Mouse (Mus musculus): ENCODE measurements around the gene Ccdc3. TPM values are rescaled to one million over a fixed set of nuclear protein-coding genes. Genes with fewer than 3 reads are reported as not detected.

Gene Ccdc3
- polyA plus RNA-seq, 1 experiment from 2014 or later, result 11.0 TPM

- Histone ChIP-seq H3K4me2 (ENCODE audit: low read length) (no peak overlapping the region), H3K9me3 (ENCODE audit: control insufficient read depth, low read length) (no peaks in the 10 kb centered on the region), H3K27me3 (replicated peaks; ENCODE audit: control insufficient read depth, insufficient read depth, low read length) (no peaks in the 10 kb centered on the region), H3K9ac (ENCODE audit: low read length) (no peak overlapping the region), H3K4me1 (replicated peaks; ENCODE audit: control insufficient read depth, insufficient read depth, low read length) (no peaks in the 10 kb centered on the region), H3K36me3 (ENCODE audit: control insufficient read depth, insufficient read depth, low read length) (no peaks in the 10 kb centered on the region), H3K4me3 (ENCODE audit: low read depth, low read length) (no peak overlapping the region), H3K27ac (ENCODE audit: low read depth) (no peak overlapping the region)
- 71% methylated on average over 3 of the region's 3 CpGs for WGBS
- no peak for ATAC-seq (replicated peaks; ENCODE audit: low FRiP score, low TSS enrichment, low read depth)
- no peak for DNase-seq (ENCODE audit: low spot score)
Observed at GRCm38 (mm10) chr2:5185631-5186030, 48.1 kb downstream of the Ccdc3 start.

DNA sequence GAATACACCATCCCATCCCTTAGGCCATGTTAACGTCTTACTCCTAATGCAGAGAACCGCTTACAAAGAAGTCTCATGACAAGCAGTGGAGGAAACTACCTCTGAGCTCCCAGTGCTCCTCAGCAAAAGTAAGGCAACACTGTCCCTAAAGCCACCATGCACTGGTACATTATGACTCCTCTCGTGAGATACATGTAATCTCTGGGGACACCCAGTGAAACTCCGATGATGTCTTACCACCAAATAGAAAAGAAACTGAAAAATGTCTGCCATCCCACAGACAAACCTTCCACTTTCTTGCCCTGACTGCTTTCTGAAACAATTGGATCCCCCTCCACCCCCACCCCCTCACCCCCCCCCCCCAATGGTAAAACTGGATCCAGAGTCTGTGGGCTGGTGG lies 54.6 kb downstream of the Ccdc3 start:
- Histone ChIP-seq H3K4me1 (replicated peaks; ENCODE audit: control insufficient read depth, insufficient read depth, low read length) (no peaks in the 10 kb centered on the region), H3K27me3 (replicated peaks; ENCODE audit: control insufficient read depth, insufficient read depth, low read length) (no peaks in the 10 kb centered on the region), H3K27ac (ENCODE audit: low read depth) (no peak overlapping the region), H3K4me3 (ENCODE audit: low read depth, low read length) (no peak overlapping the region), H3K36me3 (ENCODE audit: control insufficient read depth, insufficient read depth, low read length) (no peaks in the 10 kb centered on the region), H3K9ac (ENCODE audit: low read length) (no peak overlapping the region), H3K9me3 (ENCODE audit: control insufficient read depth, low read length) (no peaks in the 10 kb centered on the region), H3K4me2 (ENCODE audit: low read length) (no peak overlapping the region)
- no peak for DNase-seq (ENCODE audit: low spot score)
- WGBS, result 91% methylated on average over 4 of the region's 4 CpGs
- no peak for ATAC-seq (replicated peaks; ENCODE audit: low FRiP score, low TSS enrichment, low read depth)

DNA sequence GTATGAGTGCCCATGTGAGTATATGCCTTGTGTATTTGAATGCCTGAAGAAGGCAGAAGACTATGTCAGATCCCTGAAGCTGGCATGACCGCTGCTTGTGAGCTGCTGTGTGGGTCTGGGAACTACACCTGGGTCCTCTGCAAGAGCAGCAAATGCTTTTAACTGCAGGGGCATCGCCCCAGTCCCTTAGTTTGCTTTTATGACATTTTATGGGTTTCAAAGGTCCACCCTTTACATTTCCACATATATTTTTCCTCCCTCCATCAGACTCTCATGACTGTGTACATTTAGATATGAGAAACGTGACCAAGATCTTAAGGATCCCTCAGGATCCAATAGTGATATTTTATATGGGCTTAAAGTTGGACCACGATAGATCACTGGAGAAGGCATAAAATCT lies 55.5 kb downstream of the Ccdc3 start:
- no peak overlapping the region for H3K9ac ChIP-seq (ENCODE audit: low read length)
- ATAC-seq (replicated peaks; ENCODE audit: low FRiP score, low TSS enrichment, low read depth), result no peak
- H3K27me3 ChIP-seq (replicated peaks; ENCODE audit: control insufficient read depth, insufficient read depth, low read length), result no peaks in the 10 kb centered on the region
- no peaks in the 10 kb centered on the region for H3K9me3 ChIP-seq (ENCODE audit: control insufficient read depth, low read length)
- H3K4me3 ChIP-seq (ENCODE audit: low read depth, low read length), result no peak overlapping the region
- H3K27ac ChIP-seq (ENCODE audit: low read depth), result no peak overlapping the region
- no peaks in the 10 kb centered on the region for H3K4me1 ChIP-seq (replicated peaks; ENCODE audit: control insufficient read depth, insufficient read depth, low read length)
- WGBS, result 69% methylated on average over 4 of the region's 4 CpGs
- H3K4me2 ChIP-seq (ENCODE audit: low read length), result no peak overlapping the region
- H3K36me3 ChIP-seq (ENCODE audit: control insufficient read depth, insufficient read depth, low read length), result no peaks in the 10 kb centered on the region
- DNase-seq (ENCODE audit: low spot score), result no peak

DNA sequence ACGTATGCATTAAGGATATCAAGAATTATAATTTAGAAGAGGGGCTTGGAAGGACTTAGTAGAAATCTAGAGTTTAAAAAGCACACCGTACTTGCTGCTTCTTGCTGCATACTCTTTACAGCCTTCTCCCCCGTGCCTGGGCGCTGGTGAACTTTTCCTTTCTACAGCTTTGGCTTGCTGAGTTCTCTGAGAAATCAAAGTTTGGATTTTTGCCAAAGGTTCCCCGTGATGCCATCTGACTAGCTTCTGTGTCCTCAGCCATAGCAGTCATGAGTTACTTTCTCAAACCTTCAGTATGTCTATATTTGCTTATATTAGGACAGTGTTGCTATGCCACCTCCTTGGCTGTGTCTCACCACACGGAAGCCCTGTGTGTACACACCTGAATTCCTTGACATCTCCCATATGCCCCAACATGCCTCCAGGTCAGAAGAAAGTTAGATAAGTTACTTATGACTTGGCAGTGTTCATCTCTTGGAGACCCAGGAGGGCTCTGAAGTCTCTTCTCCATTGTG lies 57.2 kb downstream of the Ccdc3 start:
- ATAC-seq (replicated peaks; ENCODE audit: low FRiP score, low TSS enrichment, low read depth), result no peak
- DNase-seq (ENCODE audit: low spot score), result no peak
- Histone ChIP-seq H3K9ac (ENCODE audit: low read length) (no peak overlapping the region), H3K9me3 (ENCODE audit: control insufficient read depth, low read length) (no peaks in the 10 kb centered on the region), H3K36me3 (ENCODE audit: control insufficient read depth, insufficient read depth, low read length) (no peaks in the 10 kb centered on the region), H3K4me1 (replicated peaks; ENCODE audit: control insufficient read depth, insufficient read depth, low read length) (no peaks in the 10 kb centered on the region), H3K27ac (ENCODE audit: low read depth) (no peak overlapping the region), H3K4me2 (ENCODE audit: low read length) (no peak overlapping the region), H3K4me3 (ENCODE audit: low read depth, low read length) (no peak overlapping the region), H3K27me3 (replicated peaks; ENCODE audit: control insufficient read depth, insufficient read depth, low read length) (no peaks in the 10 kb centered on the region)
- WGBS, result 72% methylated on average over 6 of the region's 6 CpGs

DNA sequence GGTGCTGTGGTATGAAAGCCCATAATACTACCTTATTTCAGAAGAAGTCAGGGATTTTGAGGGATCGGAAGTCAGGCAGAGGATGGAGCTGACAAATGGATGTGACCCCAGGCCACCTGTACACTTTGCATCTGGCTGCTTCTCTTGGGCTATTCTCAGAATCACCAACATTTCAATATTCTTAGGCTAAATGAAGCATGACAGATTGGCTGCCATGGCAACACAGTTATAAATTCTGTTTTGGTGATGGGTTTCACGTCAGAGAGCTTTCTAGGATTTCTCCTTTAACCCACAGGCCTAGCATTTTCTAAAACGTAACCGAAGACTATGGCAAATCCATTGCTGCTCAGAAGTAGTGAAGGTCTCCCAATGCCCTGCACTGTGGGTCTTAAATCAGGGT lies 59.9 kb downstream of the Ccdc3 start:
- Histone ChIP-seq H3K4me3 (ENCODE audit: low read depth, low read length) (no peak overlapping the region), H3K36me3 (ENCODE audit: control insufficient read depth, insufficient read depth, low read length) (no peaks in the 10 kb centered on the region), H3K9ac (ENCODE audit: low read length) (no peak overlapping the region), H3K4me1 (replicated peaks; ENCODE audit: control insufficient read depth, insufficient read depth, low read length) (no peaks in the 10 kb centered on the region), H3K4me2 (ENCODE audit: low read length) (no peak overlapping the region), H3K9me3 (ENCODE audit: control insufficient read depth, low read length) (no peaks in the 10 kb centered on the region), H3K27ac (ENCODE audit: low read depth) (no peak overlapping the region), H3K27me3 (replicated peaks; ENCODE audit: control insufficient read depth, insufficient read depth, low read length) (no peaks in the 10 kb centered on the region)
- ATAC-seq (replicated peaks; ENCODE audit: low FRiP score, low TSS enrichment, low read depth) (no peak), DNase-seq (ENCODE audit: low spot score) (no peak)
- 86% methylated on average over 4 of the region's 4 CpGs for WGBS

- Histone ChIP-seq H3K9ac (ENCODE audit: low read length) (no peak overlapping the region), H3K36me3 (ENCODE audit: control insufficient read depth, insufficient read depth, low read length) (no peaks in the 10 kb centered on the region), H3K27ac (ENCODE audit: low read depth) (no peak overlapping the region), H3K4me3 (ENCODE audit: low read depth, low read length) (no peak overlapping the region), H3K9me3 (ENCODE audit: control insufficient read depth, low read length) (no peaks in the 10 kb centered on the region), H3K4me2 (ENCODE audit: low read length) (no peak overlapping the region), H3K27me3 (replicated peaks; ENCODE audit: control insufficient read depth, insufficient read depth, low read length) (no peaks in the 10 kb centered on the region), H3K4me1 (replicated peaks; ENCODE audit: control insufficient read depth, insufficient read depth, low read length) (no peaks in the 10 kb centered on the region)
- ATAC-seq (replicated peaks; ENCODE audit: low FRiP score, low TSS enrichment, low read depth) (no peak), DNase-seq (ENCODE audit: low spot score) (no peak)
- 87% methylated on average over 17 of the region's 17 CpGs for WGBS
Observed at GRCm38 (mm10) chr2:5199289-5199688, 61.7 kb downstream of the Ccdc3 start.

DNA sequence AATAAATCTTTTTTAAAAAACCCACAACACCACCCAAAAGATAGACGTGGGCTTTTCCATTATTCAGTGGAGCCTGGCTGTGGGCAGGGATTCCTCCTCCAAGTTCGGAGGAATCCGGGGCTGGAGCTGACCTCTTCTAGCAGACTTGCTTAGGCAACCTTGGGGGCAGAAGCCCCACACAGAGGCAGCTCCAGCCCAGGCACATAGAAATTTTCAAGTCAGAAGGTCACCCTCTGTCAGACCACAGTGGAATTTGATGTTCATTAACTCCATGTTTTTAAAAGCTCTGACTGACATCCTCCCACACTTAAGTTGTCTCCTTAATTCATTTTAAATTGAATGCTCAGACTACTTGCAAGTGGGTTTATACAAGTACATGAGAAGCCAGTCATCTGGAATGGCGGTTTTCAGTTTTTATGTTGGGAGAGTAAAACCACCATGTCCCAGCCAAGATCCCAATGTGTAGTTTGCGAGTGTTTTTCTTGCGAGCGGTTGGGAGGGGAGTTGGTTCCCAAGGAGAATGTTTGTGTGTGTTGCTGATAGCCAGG lies 63.3 kb downstream of the Ccdc3 start:
- no peak overlapping the region for H3K4me2 ChIP-seq (ENCODE audit: low read length)
- no peaks in the 10 kb centered on the region for H3K4me1 ChIP-seq (replicated peaks; ENCODE audit: control insufficient read depth, insufficient read depth, low read length)
- no peaks in the 10 kb centered on the region for H3K27me3 ChIP-seq (replicated peaks; ENCODE audit: control insufficient read depth, insufficient read depth, low read length)
- 73% methylated on average over 7 of the region's 7 CpGs for WGBS
- H3K36me3 ChIP-seq (ENCODE audit: control insufficient read depth, insufficient read depth, low read length), result no peaks in the 10 kb centered on the region
- no peak overlapping the region for H3K4me3 ChIP-seq (ENCODE audit: low read depth, low read length)
- H3K9me3 ChIP-seq (ENCODE audit: control insufficient read depth, low read length), result no peaks in the 10 kb centered on the region
- no peak for DNase-seq (ENCODE audit: low spot score)
- H3K9ac ChIP-seq (ENCODE audit: low read length), result no peak overlapping the region
- no peak for ATAC-seq (replicated peaks; ENCODE audit: low FRiP score, low TSS enrichment, low read depth)
- no peak overlapping the region for H3K27ac ChIP-seq (ENCODE audit: low read depth)

DNA sequence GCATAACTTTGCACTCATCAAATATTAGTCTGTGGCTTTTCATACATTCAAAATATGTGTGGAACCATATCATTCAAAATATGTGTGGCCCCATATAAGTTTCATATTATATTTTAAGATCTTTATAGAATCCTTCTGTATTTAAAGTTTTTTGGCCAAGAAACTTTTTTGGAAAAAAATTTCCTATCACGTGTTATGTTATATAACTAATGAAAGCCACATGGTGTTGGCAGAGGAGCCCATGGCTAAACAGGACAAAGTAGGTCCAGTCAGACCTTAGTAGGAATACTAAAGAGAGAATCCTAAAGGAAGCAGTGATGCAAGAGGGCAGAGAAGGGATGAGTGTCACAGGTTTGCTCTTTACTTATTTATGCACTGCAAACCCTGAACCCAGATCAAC lies 65.6 kb downstream of the Ccdc3 start:
- Histone ChIP-seq H3K4me1 (replicated peaks; ENCODE audit: control insufficient read depth, insufficient read depth, low read length) (no peaks in the 10 kb centered on the region), H3K9ac (ENCODE audit: low read length) (no peak overlapping the region), H3K9me3 (ENCODE audit: control insufficient read depth, low read length) (no peaks in the 10 kb centered on the region), H3K4me2 (ENCODE audit: low read length) (no peak overlapping the region), H3K36me3 (ENCODE audit: control insufficient read depth, insufficient read depth, low read length) (no peaks in the 10 kb centered on the region), H3K27ac (ENCODE audit: low read depth) (no peak overlapping the region), H3K27me3 (replicated peaks; ENCODE audit: control insufficient read depth, insufficient read depth, low read length) (no peaks in the 10 kb centered on the region), H3K4me3 (ENCODE audit: low read depth, low read length) (no peak overlapping the region)
- DNase-seq (ENCODE audit: low spot score), result no peak
- no peak for ATAC-seq (replicated peaks; ENCODE audit: low FRiP score, low TSS enrichment, low read depth)
- WGBS, result 91% methylated on average over 1 of the region's 1 CpGs

DNA sequence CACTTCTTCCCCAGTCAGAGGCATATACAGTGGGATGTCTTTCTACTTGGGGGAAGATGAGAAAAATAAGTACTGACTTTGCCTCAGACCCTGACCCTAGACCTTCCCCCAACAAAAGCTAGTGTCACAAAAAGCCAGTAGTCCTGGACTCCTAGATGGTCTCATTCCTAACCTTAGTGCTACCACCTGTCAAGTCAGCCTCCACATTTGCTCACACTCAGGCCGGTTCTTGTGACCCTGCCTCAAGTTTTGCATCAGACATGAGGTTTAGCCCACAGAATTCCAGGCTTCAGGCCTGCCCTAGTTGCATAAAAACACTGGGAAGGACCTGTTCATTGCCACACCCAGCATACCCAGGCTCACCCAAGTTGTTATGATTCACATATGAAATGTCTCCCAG lies 67.4 kb downstream of the Ccdc3 start:
- DNase-seq (ENCODE audit: low spot score), result no peak
- Histone ChIP-seq H3K9me3 (ENCODE audit: control insufficient read depth, low read length) (no peaks in the 10 kb centered on the region), H3K9ac (ENCODE audit: low read length) (no peak overlapping the region), H3K4me2 (ENCODE audit: low read length) (no peak overlapping the region), H3K36me3 (ENCODE audit: control insufficient read depth, insufficient read depth, low read length) (no peaks in the 10 kb centered on the region), H3K27ac (ENCODE audit: low read depth) (no peak overlapping the region), H3K27me3 (replicated peaks; ENCODE audit: control insufficient read depth, insufficient read depth, low read length) (no peaks in the 10 kb centered on the region), H3K4me1 (replicated peaks; ENCODE audit: control insufficient read depth, insufficient read depth, low read length) (no peaks in the 10 kb centered on the region), H3K4me3 (ENCODE audit: low read depth, low read length) (no peak overlapping the region)
- no peak for ATAC-seq (replicated peaks; ENCODE audit: low FRiP score, low TSS enrichment, low read depth)
- whole genome bisulfite sequencing, result 97% methylated on average over 1 of the region's 1 CpGs

All from intestine, embryonic 14.5 days (tissue).